Mouse (Mus musculus): Measurements from ENCODE around the gene Aff3.

GRCm38 (mm10) chr1:38248027-38248426 is 416.7 kb downstream of the Aff3 start:
- no peak for TF ChIP-seq CTCF (IDR thresholded peaks at IDR 0.05)
- no peak for TF ChIP-seq POLR2A (IDR thresholded peaks at IDR 0.05; ENCODE audit: insufficient read depth, low read depth, low read length)
